Mouse (Mus musculus): ENCODE data around the gene Gpm6b. TPM values are rescaled to one million over a fixed set of nuclear protein-coding genes. Genes with fewer than 3 reads are reported as not detected.

Gene Gpm6b
- polyA plus RNA-seq, 1 experiment = 495 TPM

GRCm38 (mm10) chrX:166272646-166273045 is 33.9 kb downstream of the Gpm6b start:
- Histone ChIP-seq H3K4me3 (replicated peaks; ENCODE audit: insufficient read depth, low read depth, low read length) (no peak overlapping the region), H3K27ac (ENCODE audit: insufficient read depth, low read length) (peak overlapping the region; percentile 6; the same call in 1 of the 2 replicates), H3K27me3 (ENCODE audit: control insufficient read depth, insufficient read depth, low read length) (no peaks in the 10 kb centered on the region), H3K4me1 (ENCODE audit: control insufficient read depth, insufficient read depth, low read length) (no peaks in the 10 kb centered on the region)
- DNase-seq = no peak
- 70% methylated on average over 6 of the region's 6 CpGs for WGBS
- no peak for TF ChIP-seq POLR2A (IDR thresholded peaks at IDR 0.05; ENCODE audit: borderline replicate concordance, insufficient read depth, low read length)
- TF ChIP-seq CTCF (IDR thresholded peaks at IDR 0.05; ENCODE audit: borderline replicate concordance, insufficient read depth, low read depth, low read length) = no peak

GRCm38 (mm10) chrX:166279861-166280260 is 41.1 kb downstream of the Gpm6b start:
- TF ChIP-seq POLR2A (IDR thresholded peaks at IDR 0.05; ENCODE audit: borderline replicate concordance, insufficient read depth, low read length) = no peak
- no peak for TF ChIP-seq CTCF (IDR thresholded peaks at IDR 0.05; ENCODE audit: borderline replicate concordance, insufficient read depth, low read depth, low read length)

GRCm38 (mm10) chrX:166286760-166287483 is 48.2 kb downstream of the Gpm6b start:
- peak; percentile 26 to 30 for DNase-seq
- H3K27ac ChIP-seq (ENCODE audit: insufficient read depth, low read length) = peak overlapping the region; percentile 65
- no peak overlapping the region for H3K4me3 ChIP-seq (replicated peaks; ENCODE audit: insufficient read depth, low read depth, low read length)
- TF ChIP-seq CTCF (IDR thresholded peaks at IDR 0.05; ENCODE audit: borderline replicate concordance, insufficient read depth, low read depth, low read length) (no peak), POLR2A (IDR thresholded peaks at IDR 0.05; ENCODE audit: borderline replicate concordance, insufficient read depth, low read length) (no peak)
- no peaks in the 10 kb centered on the region for H3K27me3 ChIP-seq (ENCODE audit: control insufficient read depth, insufficient read depth, low read length)
- 21% methylated on average over 9 of the region's 9 CpGs for WGBS
- H3K4me1 ChIP-seq (ENCODE audit: control insufficient read depth, insufficient read depth, low read length) = peaks cover 4% of the 10 kb centered on the region

More at GRCm38 (mm10) chrX:166279861-166280260, 41.1 kb downstream of the Gpm6b start:
- DNase-seq = no peak
- H3K4me3 ChIP-seq (replicated peaks; ENCODE audit: insufficient read depth, low read depth, low read length) = no peak overlapping the region
- H3K4me1 ChIP-seq (ENCODE audit: control insufficient read depth, insufficient read depth, low read length) = no peaks in the 10 kb centered on the region
- H3K27me3 ChIP-seq (ENCODE audit: control insufficient read depth, insufficient read depth, low read length) = no peaks in the 10 kb centered on the region
- H3K27ac ChIP-seq (ENCODE audit: insufficient read depth, low read length) = no peak overlapping the region
- 85% methylated on average over 1 of the region's 1 CpGs for WGBS

- no peak overlapping the region for H3K4me3 ChIP-seq (replicated peaks; ENCODE audit: insufficient read depth, low read depth, low read length)
- H3K4me1 ChIP-seq (ENCODE audit: control insufficient read depth, insufficient read depth, low read length) = peaks cover 4% of the 10 kb centered on the region
- no peak for DNase-seq
- H3K27ac ChIP-seq (ENCODE audit: insufficient read depth, low read length) = no peak overlapping the region
- 81% methylated on average over 3 of the region's 3 CpGs for WGBS
- TF ChIP-seq CTCF (IDR thresholded peaks at IDR 0.05; ENCODE audit: borderline replicate concordance, insufficient read depth, low read depth, low read length) (no peak), POLR2A (IDR thresholded peaks at IDR 0.05; ENCODE audit: borderline replicate concordance, insufficient read depth, low read length) (no peak)
- no peaks in the 10 kb centered on the region for H3K27me3 ChIP-seq (ENCODE audit: control insufficient read depth, insufficient read depth, low read length)
These were observed 52.6 kb downstream of the Gpm6b start for GRCm38 (mm10) chrX:166291266-166291665.

- H3K4me3 ChIP-seq (replicated peaks; ENCODE audit: insufficient read depth, low read depth, low read length) = no peak overlapping the region
- no peak for DNase-seq
- H3K27me3 ChIP-seq (ENCODE audit: control insufficient read depth, insufficient read depth, low read length) = no peaks in the 10 kb centered on the region
- no peak overlapping the region for H3K27ac ChIP-seq (ENCODE audit: insufficient read depth, low read length)
- TF ChIP-seq POLR2A (IDR thresholded peaks at IDR 0.05; ENCODE audit: borderline replicate concordance, insufficient read depth, low read length) (no peak), CTCF (IDR thresholded peaks at IDR 0.05; ENCODE audit: borderline replicate concordance, insufficient read depth, low read depth, low read length) (no peak)
- 93% methylated on average over 3 of the region's 3 CpGs for WGBS
- H3K4me1 ChIP-seq (ENCODE audit: control insufficient read depth, insufficient read depth, low read length) = no peaks in the 10 kb centered on the region
These were observed 54.8 kb downstream of the Gpm6b start for GRCm38 (mm10) chrX:166293465-166293864.

- DNase-seq = no peak
- H3K27me3 ChIP-seq (ENCODE audit: control insufficient read depth, insufficient read depth, low read length) = no peaks in the 10 kb centered on the region
- no peak for TF ChIP-seq CTCF (IDR thresholded peaks at IDR 0.05; ENCODE audit: borderline replicate concordance, insufficient read depth, low read depth, low read length)
- no peak for TF ChIP-seq POLR2A (IDR thresholded peaks at IDR 0.05; ENCODE audit: borderline replicate concordance, insufficient read depth, low read length)
- no peak overlapping the region for H3K4me3 ChIP-seq (replicated peaks; ENCODE audit: insufficient read depth, low read depth, low read length)
- H3K27ac ChIP-seq (ENCODE audit: insufficient read depth, low read length) = no peak overlapping the region
- no peaks in the 10 kb centered on the region for H3K4me1 ChIP-seq (ENCODE audit: control insufficient read depth, insufficient read depth, low read length)
- WGBS = 81% methylated on average over 2 of the region's 2 CpGs
These were observed 64.1 kb downstream of the Gpm6b start for GRCm38 (mm10) chrX:166302791-166303190.

GRCm38 (mm10) chrX:166304355-166304754 is 65.6 kb downstream of the Gpm6b start:
- no peak for TF ChIP-seq CTCF (IDR thresholded peaks at IDR 0.05; ENCODE audit: borderline replicate concordance, insufficient read depth, low read depth, low read length)
- TF ChIP-seq POLR2A (IDR thresholded peaks at IDR 0.05; ENCODE audit: borderline replicate concordance, insufficient read depth, low read length) = no peak
- Histone ChIP-seq H3K4me3 (replicated peaks; ENCODE audit: insufficient read depth, low read depth, low read length) (no peak overlapping the region), H3K27ac (ENCODE audit: insufficient read depth, low read length) (no peak overlapping the region), H3K4me1 (ENCODE audit: control insufficient read depth, insufficient read depth, low read length) (no peaks in the 10 kb centered on the region), H3K27me3 (ENCODE audit: control insufficient read depth, insufficient read depth, low read length) (no peaks in the 10 kb centered on the region)
- WGBS = 88% methylated on average over 2 of the region's 2 CpGs
- DNase-seq = no peak
